Mouse (Mus musculus): ENCODE data around the gene Mtus2.
"Not testable (repeated sequence)": the region's sequence is repeated elsewhere in the genome, so short reads cannot be mapped to it uniquely, and the experiment has no call there.

The Mtus2 gene

GRCm38 (mm10) chr5:148115207-148115817 is 158.2 kb downstream of the Mtus2 start:
- DNase-seq (ENCODE audit: low read depth, low spot score), result no peak

GRCm38 (mm10) chr5:148124354-148124753 is 167.2 kb downstream of the Mtus2 start:
- DNase-seq (ENCODE audit: low read depth, low spot score), result no peak

GRCm38 (mm10) chr5:148130691-148131457 is 173.8 kb downstream of the Mtus2 start:
- no peak for DNase-seq (ENCODE audit: low read depth, low spot score)

GRCm38 (mm10) chr5:148131458-148132131 is 174.5 kb downstream of the Mtus2 start:
- no peak for DNase-seq (ENCODE audit: low read depth, low spot score)

- DNase-seq (ENCODE audit: low read depth, low spot score), result no peak
Measured at GRCm38 (mm10) chr5:148133448-148134060, 176.4 kb downstream of the Mtus2 start.

- DNase-seq (ENCODE audit: low read depth, low spot score), result no peak
Measured at GRCm38 (mm10) chr5:148141662-148142061, 184.5 kb downstream of the Mtus2 start.

GRCm38 (mm10) chr5:148146200-148146823 is 189.2 kb downstream of the Mtus2 start:
- DNase-seq (ENCODE audit: low read depth, low spot score), result no peak

GRCm38 (mm10) chr5:148151894-148152599 is 194.9 kb downstream of the Mtus2 start:
- DNase-seq (ENCODE audit: low read depth, low spot score), result no peak

GRCm38 (mm10) chr5:148152600-148153402 is 195.7 kb downstream of the Mtus2 start:
- no peak for DNase-seq (ENCODE audit: low read depth, low spot score)

- no peak for DNase-seq (ENCODE audit: low read depth, low spot score)
Measured at GRCm38 (mm10) chr5:148153403-148153713, 196.2 kb downstream of the Mtus2 start.

- DNase-seq (ENCODE audit: low read depth, low spot score), result no peak
Measured at GRCm38 (mm10) chr5:148154727-148155126, 197.6 kb downstream of the Mtus2 start.

GRCm38 (mm10) chr5:148159328-148159727 is 202.2 kb downstream of the Mtus2 start:
- no peak for DNase-seq (ENCODE audit: low read depth, low spot score)

GRCm38 (mm10) chr5:148160529-148161154 is 203.5 kb downstream of the Mtus2 start:
- no peak for DNase-seq (ENCODE audit: low read depth, low spot score)

- no peak for DNase-seq (ENCODE audit: low read depth, low spot score)
Measured at GRCm38 (mm10) chr5:148165111-148165510, 208.0 kb downstream of the Mtus2 start.

GRCm38 (mm10) chr5:148175091-148175490 is 218.0 kb downstream of the Mtus2 start:
- no peak for DNase-seq (ENCODE audit: low read depth, low spot score)

GRCm38 (mm10) chr5:148175742-148176426 is 218.8 kb downstream of the Mtus2 start:
- no peak for DNase-seq (ENCODE audit: low read depth, low spot score)

- DNase-seq (ENCODE audit: low read depth, low spot score), result not testable (repeated sequence)
Measured at GRCm38 (mm10) chr5:148176539-148176938, 219.4 kb downstream of the Mtus2 start.

GRCm38 (mm10) chr5:148179231-148179630 is 222.1 kb downstream of the Mtus2 start:
- peak; percentile 16 for DNase-seq (ENCODE audit: low read depth, low spot score)

- DNase-seq (ENCODE audit: low read depth, low spot score), result peak; percentile 4
Measured at GRCm38 (mm10) chr5:148180590-148181307, 223.6 kb downstream of the Mtus2 start.
